15 mouse cellular contexts compared by ENCODE assay signal in the genomic region with DNA sequence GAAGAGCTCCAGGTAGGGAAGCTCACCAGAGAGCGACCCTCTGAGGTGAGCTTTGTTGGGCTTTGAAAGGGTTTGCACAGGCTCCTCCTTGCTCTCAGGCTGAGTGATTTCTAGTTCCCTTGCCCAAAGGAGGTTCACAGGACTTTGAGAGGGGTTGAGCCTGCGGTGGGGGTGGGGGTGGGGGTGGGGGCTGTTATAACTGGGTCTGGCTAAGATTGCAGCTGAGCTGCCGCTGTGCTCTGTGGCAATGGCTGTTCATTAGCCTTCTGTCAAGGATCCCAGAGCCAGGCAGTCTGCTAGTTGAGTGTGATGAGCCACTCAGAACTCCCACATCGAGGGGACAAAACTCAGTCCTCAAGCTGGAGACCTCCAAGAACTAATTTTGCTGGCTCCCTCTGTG.
"Had no signal": no experiment of that assay in that cellular context is flagged by ENCODE, and none has a peak within 500 bp of the region (broad histone marks: within the 10 kb centered on the region; RNA-seq: fewer than 3 reads in every experiment).

No protein-coding gene starts in this region.

- H3K4me2 ChIP-seq: neural tube, embryonic 15.5 days; stomach, embryonic 15.5 days had no signal

- H3K27me3 ChIP-seq: neural tube, embryonic 15.5 days; stomach, embryonic 15.5 days had no signal

- H3K4me1 ChIP-seq: stomach, embryonic 15.5 days had no signal

- H3K9ac ChIP-seq: neural tube, embryonic 15.5 days; stomach, embryonic 15.5 days had no signal

- H3K36me3 ChIP-seq: neural tube, embryonic 15.5 days; stomach, embryonic 15.5 days had no signal

- H3K9me3 ChIP-seq: neural tube, embryonic 15.5 days; stomach, embryonic 15.5 days had no signal

- H3K4me3 ChIP-seq: neural tube, embryonic 15.5 days; stomach, embryonic 15.5 days had no signal

- H3K27ac ChIP-seq: neural tube, embryonic 15.5 days; stomach, embryonic 15.5 days; stomach, postnatal 0 days had no signal

- DNase-seq: retina, postnatal 1 day; right cerebral cortex, adult 18-20 months; right cerebral cortex, postnatal 14 days; right cerebral cortex, postnatal 25 days; right cerebral cortex, postnatal 4 days; spleen, adult 18-20 months; thymus, adult 18-20 months; thymus, adult 2 months; thymus, postnatal 14 days; thymus, postnatal 25 days; thymus, postnatal 36 days; thymus, postnatal 4 days had no signal
